Mouse (Mus musculus): Measurements from ENCODE around the gene Tmcc2. TPM values are rescaled to one million over a fixed set of nuclear protein-coding genes. Genes with fewer than 3 reads are reported as not detected.

Gene Tmcc2
- 0.73 TPM for polyA plus RNA-seq (2014; fragmentation: Illumina TruSeq; extraction: RNeasy Lipid Tissue Mini Kit (QIAGEN cat#74804); ENCODE audit: low read depth, low replicate concordance)

DNA sequence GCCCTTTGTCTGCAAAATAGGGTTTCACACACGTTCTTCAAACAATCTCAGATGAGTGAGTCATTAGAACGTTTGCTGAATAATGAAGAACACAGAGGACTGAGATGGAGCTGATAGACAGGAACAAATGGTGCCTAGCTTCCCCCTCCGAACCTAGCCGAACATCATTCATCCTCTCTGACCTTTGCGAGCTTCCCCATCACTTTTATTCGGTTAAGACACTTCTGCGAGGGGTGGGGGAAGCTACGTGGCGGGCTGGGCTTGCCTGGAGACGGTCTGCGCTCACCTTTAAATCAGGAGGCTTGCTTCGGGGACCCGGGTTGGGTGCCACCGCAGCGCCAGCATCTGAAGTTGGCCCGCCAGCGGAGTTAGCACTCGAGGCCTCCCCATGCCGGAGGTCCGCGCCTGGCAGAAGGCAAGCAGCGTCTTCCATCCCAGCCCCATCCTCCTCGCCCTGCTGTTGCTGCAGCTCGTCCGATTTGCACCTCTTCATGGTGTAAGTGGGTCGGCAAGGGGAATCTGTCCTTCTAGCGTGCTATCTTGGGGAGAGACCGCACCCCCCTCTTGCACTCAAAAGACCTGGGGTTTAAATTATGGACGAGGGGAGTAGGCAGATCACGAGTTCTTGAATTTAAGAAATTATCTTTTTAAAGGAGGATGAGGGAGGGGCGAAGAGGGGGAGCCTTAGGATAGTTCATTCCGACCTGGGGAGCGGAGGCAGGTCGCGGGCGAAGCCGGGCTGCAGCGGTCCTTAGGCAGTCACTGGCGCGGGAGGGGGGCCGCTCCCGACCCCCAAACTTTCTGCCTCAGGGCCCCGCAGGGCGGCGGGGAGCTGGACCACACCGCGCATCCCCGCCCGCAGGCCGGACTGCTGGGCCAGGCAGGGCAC, at the start of gene Tmcc2:
Tmcc2 (minus strand) TSS at position 591 of the 889 bp plus-strand sequence.

DNA sequence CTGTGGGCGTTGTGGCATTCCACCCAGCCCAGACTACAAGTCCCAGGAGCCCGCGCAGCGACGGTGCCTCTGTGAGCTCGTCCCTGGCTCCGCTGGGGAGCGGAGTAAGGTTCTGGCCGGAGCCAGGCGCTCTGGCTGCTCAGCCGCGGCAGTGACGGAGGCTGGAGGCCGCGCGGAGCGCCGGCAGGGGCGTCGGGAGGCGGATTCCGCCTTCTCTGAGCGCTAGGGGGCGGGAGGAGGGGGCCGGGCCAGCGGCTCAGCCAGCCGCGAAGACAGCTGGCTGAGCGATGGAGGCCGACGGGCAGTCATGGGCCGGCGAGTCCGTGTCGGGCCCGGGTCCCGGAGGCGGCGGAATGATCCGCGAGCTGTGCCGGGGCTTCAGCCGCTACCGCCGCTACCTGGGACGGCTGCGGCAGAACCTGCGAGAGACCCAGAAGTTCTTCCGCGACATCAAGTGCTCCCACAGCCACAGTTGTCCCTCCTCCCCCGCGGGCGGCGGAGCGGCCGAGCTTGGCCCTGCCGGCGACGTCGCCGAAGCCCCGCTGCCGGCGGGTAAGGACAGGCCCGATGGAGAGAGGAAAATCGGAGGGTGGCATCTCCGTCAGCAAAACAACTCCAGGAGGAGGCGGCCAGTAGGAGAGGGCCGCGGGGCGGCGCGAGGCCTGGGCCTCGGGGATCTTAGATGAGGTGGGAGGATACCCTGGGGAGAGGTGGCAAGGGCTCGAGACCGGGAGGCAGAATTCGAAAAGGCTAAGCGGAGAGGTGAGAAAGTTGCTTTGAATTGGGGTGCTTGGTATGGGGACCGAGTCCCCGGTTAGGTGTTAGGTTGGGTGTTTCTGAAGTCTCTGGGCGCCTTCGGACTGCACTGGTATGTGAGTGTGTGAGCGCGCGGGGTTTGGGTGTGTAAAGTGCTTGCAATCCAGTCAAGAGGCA, 26.5 kb upstream of the Tmcc2 start, which contains the start of gene Dstyk:
Dstyk (plus strand) TSS at position 237 of the 933 bp plus-strand sequence.

DNA sequence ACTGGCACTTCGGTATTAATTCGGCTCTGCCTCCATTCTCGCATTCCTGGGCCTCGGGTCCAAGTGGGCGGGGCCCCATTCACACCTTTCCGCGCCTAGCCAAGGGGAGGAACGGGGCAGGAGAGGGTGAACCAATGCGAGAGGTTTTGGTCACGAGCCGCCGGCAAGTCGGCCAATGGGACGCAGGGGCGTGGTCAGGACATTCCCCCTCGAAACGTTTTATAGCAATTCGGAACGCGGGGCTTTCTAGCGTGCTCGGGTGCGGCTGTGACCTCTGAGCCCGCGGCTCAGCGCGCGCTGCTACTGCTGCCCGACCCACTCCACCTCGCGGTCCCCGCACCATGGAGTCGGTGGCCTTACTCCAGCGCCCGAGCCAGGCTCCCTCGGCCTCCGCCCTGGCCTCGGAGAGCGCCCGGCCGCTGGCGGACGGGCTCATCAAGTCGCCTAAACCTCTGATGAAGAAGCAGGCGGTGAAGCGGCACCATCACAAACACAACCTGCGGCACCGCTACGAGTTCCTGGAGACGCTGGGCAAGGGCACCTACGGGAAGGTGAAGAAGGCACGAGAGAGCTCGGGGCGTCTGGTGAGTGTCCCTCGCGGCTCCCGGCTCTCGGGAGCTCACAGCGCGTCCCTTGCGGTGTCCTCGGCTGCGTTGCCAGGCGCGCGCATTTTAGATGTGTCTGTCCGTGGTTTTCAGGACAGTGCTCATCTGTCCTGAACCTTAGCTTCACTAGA, 75.0 kb downstream of the Tmcc2 start, which contains the start of gene Nuak2:
Nuak2 (plus strand) TSS at position 238 of the 736 bp plus-strand sequence.

Other genes starting within 250 kb of the Tmcc2 start
- gene Lemd1, start 199.8 kb downstream of the Tmcc2 start, polyA plus RNA-seq (2014; fragmentation: Illumina TruSeq; extraction: RNeasy Lipid Tissue Mini Kit (QIAGEN cat#74804); ENCODE audit: low read depth, low replicate concordance) = not detected
- not detected for gene AC124108.1, start 199.8 kb downstream of the Tmcc2 start, polyA plus RNA-seq (2014; fragmentation: Illumina TruSeq; extraction: RNeasy Lipid Tissue Mini Kit (QIAGEN cat#74804); ENCODE audit: low read depth, low replicate concordance)
- gene Gm10188, start 161.5 kb downstream of the Tmcc2 start, polyA plus RNA-seq (2014; fragmentation: Illumina TruSeq; extraction: RNeasy Lipid Tissue Mini Kit (QIAGEN cat#74804); ENCODE audit: low read depth, low replicate concordance) = not detected
- gene Klhdc8a, start 92.7 kb downstream of the Tmcc2 start, polyA plus RNA-seq (2014; fragmentation: Illumina TruSeq; extraction: RNeasy Lipid Tissue Mini Kit (QIAGEN cat#74804); ENCODE audit: low read depth, low replicate concordance) = 2.7 TPM
- 33.4 TPM for gene Nuak2, start 75.2 kb downstream of the Tmcc2 start, polyA plus RNA-seq (2014; fragmentation: Illumina TruSeq; extraction: RNeasy Lipid Tissue Mini Kit (QIAGEN cat#74804); ENCODE audit: low read depth, low replicate concordance)
- 20.1 TPM for gene Dstyk, start 26.3 kb upstream of the Tmcc2 start, polyA plus RNA-seq (2014; fragmentation: Illumina TruSeq; extraction: RNeasy Lipid Tissue Mini Kit (QIAGEN cat#74804); ENCODE audit: low read depth, low replicate concordance)
- 42.4 TPM for gene Rbbp5, start 86.1 kb upstream of the Tmcc2 start, polyA plus RNA-seq (2014; fragmentation: Illumina TruSeq; extraction: RNeasy Lipid Tissue Mini Kit (QIAGEN cat#74804); ENCODE audit: low read depth, low replicate concordance)
- 1.9 TPM for gene Tmem81, start 114.9 kb upstream of the Tmcc2 start, polyA plus RNA-seq (2014; fragmentation: Illumina TruSeq; extraction: RNeasy Lipid Tissue Mini Kit (QIAGEN cat#74804); ENCODE audit: low read depth, low replicate concordance)
- not detected for gene Cntn2, start 152.0 kb upstream of the Tmcc2 start, polyA plus RNA-seq (2014; fragmentation: Illumina TruSeq; extraction: RNeasy Lipid Tissue Mini Kit (QIAGEN cat#74804); ENCODE audit: low read depth, low replicate concordance)